In genomic region chr13:4839481-4839880, GRCm38 (mm10) we compare ENCODE assay signal across 3 mouse cellular contexts.
DNase-seq lines count a peak whose midpoint lies in the region.

No protein-coding gene starts in this region.

- DNase-seq in ES-CJ7 (ENCODE audit: low read depth, low spot score) = peak; percentile 61
- peak; percentile 51 for DNase-seq in R1 (ENCODE audit: low read depth, low spot score)
- DNase-seq in ZHBTc4 (ENCODE audit: low read depth, low spot score) = peak; percentile 45
